ENCODE assay signal across 31 mouse cellular contexts in the genomic region with DNA sequence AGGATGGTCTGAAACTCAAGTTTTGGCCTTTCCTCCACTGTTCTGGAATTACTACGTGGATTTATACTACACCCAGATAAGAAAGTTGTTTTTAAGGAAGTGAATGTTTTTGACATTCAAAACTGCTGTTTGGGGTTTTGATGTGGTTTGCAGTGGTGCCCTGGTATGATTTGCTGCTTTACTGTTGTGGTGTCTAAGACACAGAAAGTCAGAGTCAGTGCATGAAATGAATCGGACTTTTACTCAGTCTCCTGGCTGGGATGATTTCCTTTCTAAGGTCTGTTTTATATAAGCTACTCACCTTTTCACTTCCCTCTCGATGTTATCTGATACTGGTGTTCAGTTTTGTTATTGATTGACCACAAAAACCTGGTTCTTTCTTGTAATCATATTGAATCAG. TPM values are rescaled to one million over a fixed set of nuclear protein-coding genes. Genes with fewer than 3 reads are reported as not detected.
DNase-seq lines count a peak whose midpoint lies in the region; ATAC-seq and TF ChIP-seq lines count a peak whose summit lies in the region.
"Had no signal": no experiment of that assay in that cellular context is flagged by ENCODE, and none has a peak within 500 bp of the region (broad histone marks: within the 10 kb centered on the region; RNA-seq: fewer than 3 reads in every experiment).

No protein-coding gene starts in this region.

- ATAC-seq in lung, postnatal 0 days, result no peak
- ATAC-seq in granulocyte monocyte progenitor cell, adult 5-6 weeks (replicated peaks; ENCODE audit: poor library complexity, severe bottlenecking), result peak; percentile 73
- peak; percentile 41 for ATAC-seq in megakaryocyte progenitor cell, adult 5-6 weeks (replicated peaks; ENCODE audit: poor library complexity)
- ATAC-seq: forebrain, embryonic 15.5 days; intestine, embryonic 15.5 days; midbrain, embryonic 13.5 days had no signal

- dilution Hi-C loops in CH12.LX (cut with MboI; ENCODE audit: extremely low pct_ligation_motif_present, extremely low pct_unique_long_range_greater_than_20kb, low sequenced_read_pairs), result no loop called here

- no peak overlapping the region for H3K4me2 ChIP-seq in lung, postnatal 0 days (replicated peaks; ENCODE audit: low read depth, low read length)
- H3K4me2 ChIP-seq in CH12.LX (ENCODE audit: insufficient read depth, low read depth, poor library complexity, severe bottlenecking), result no peak overlapping the region
- H3K4me2 ChIP-seq: embryonic facial prominence, embryonic 12.5 days; forebrain, embryonic 15.5 days; heart, embryonic 13.5 days; hindbrain, embryonic 15.5 days; intestine, embryonic 15.5 days; limb, embryonic 15.5 days; liver, embryonic 13.5 days; lung, embryonic 14.5 days; midbrain, embryonic 13.5 days; stomach, embryonic 15.5 days had no signal

- no peaks in the 10 kb centered on the region for H3K27me3 ChIP-seq in lung, postnatal 0 days (replicated peaks; ENCODE audit: insufficient read depth, low read length)
- no peaks in the 10 kb centered on the region for H3K27me3 ChIP-seq in CH12.LX (replicated peaks)
- H3K27me3 ChIP-seq: embryonic facial prominence, embryonic 12.5 days; forebrain, embryonic 15.5 days; heart, embryonic 13.5 days; hindbrain, embryonic 15.5 days; intestine, embryonic 15.5 days; limb, embryonic 15.5 days; liver, embryonic 13.5 days; midbrain, embryonic 13.5 days; stomach, embryonic 15.5 days had no signal

- TF ChIP-seq EP300 in lung, postnatal 0 days (IDR thresholded peaks at IDR 0.05), result no peak
- TF ChIP-seq EP300 in CH12.LX (IDR thresholded peaks at IDR 0.05; ENCODE audit: low read length), result 0 out of 2 replicates have a peak, but pooled peaks have one; percentile 55

- in situ Hi-C loops in CH12.LX (cut with MboI; ENCODE audit: low pct_ligation_motif_present, low pct_unique_long_range_greater_than_20kb, low sequenced_read_pairs), result no loop called here

- no peak for TF ChIP-seq RAD21 in CH12.LX (IDR thresholded peaks at IDR 0.05; ENCODE audit: low read depth, low read length)

- no peaks in the 10 kb centered on the region for H3K9me3 ChIP-seq in lung, postnatal 0 days (ENCODE audit: low read length)
- no peaks in the 10 kb centered on the region for H3K9me3 ChIP-seq in CH12.LX (replicated peaks; ENCODE audit: low read length)
- H3K9me3 ChIP-seq: embryonic facial prominence, embryonic 12.5 days; forebrain, embryonic 15.5 days; heart, embryonic 13.5 days; hindbrain, embryonic 10.5 days; hindbrain, embryonic 15.5 days; intestine, embryonic 15.5 days; limb, embryonic 15.5 days; liver, embryonic 13.5 days; midbrain, embryonic 13.5 days; stomach, embryonic 15.5 days had no signal

- DNase-seq in lung, postnatal 25 days (ENCODE audit: low spot score), result peak; percentile 3
- no peak for DNase-seq in lung, postnatal 0 days (ENCODE audit: low spot score)
- DNase-seq in CH12.LX (ENCODE audit: extremely low read depth), result peak; percentile 48
- no peak for DNase-seq in right cerebral cortex, postnatal 14 days
- no peak for DNase-seq in urinary bladder, postnatal 10 days (ENCODE audit: low spot score)
- DNase-seq in embryo, embryonic 10 days (ENCODE audit: low spot score), result no peak
- DNase-seq: adrenal gland, adult 2 months; cerebellum, adult 8-10 months; cerebellum, postnatal 25 days; embryo, embryonic 11 days; gastrocnemius, postnatal 25 days; heart, postnatal 10 days; kidney, adult 8-10 months; layer of hippocampus, postnatal 36 days; left cerebral cortex, postnatal 4 days; liver, embryonic 13.5 days; lung, embryonic 14.5 days; lung, postnatal 36 days; thymus, postnatal 25 days had no signal

- no peak for TF ChIP-seq POLR2A in CH12.LX (IDR thresholded peaks at IDR 0.05; ENCODE audit: low read depth, low read length)

- no peak overlapping the region for H3K9ac ChIP-seq in lung, postnatal 0 days (replicated peaks; ENCODE audit: low read depth)
- H3K9ac ChIP-seq in CH12.LX (ENCODE audit: insufficient read depth, low read depth), result no peak overlapping the region
- H3K9ac ChIP-seq: embryonic facial prominence, embryonic 12.5 days; forebrain, embryonic 15.5 days; heart, embryonic 13.5 days; hindbrain, embryonic 15.5 days; intestine, embryonic 15.5 days; limb, embryonic 15.5 days; liver, embryonic 13.5 days; lung, embryonic 14.5 days; midbrain, embryonic 13.5 days; stomach, embryonic 15.5 days had no signal

- H3K79me2 ChIP-seq in CH12.LX (replicated peaks; ENCODE audit: control insufficient read depth, extremely low read depth, insufficient read depth, poor library complexity, severe bottlenecking), result no peaks in the 10 kb centered on the region

- no peak for TF ChIP-seq CTCF in lung, postnatal 0 days (IDR thresholded peaks at IDR 0.05)
- TF ChIP-seq CTCF in CH12.LX (conservative IDR thresholded peaks at IDR 0.05 in 1 of 2, IDR thresholded peaks at IDR 0.05 in 1 of 2; ENCODE audit: low read depth in 2 of 2, low read length in 2 of 2), result no peak

- no peaks in the 10 kb centered on the region for H3K36me3 ChIP-seq in lung, postnatal 0 days (ENCODE audit: insufficient read depth, low read length)
- H3K36me3 ChIP-seq in CH12.LX (replicated peaks in 1 of 2; ENCODE audit: control insufficient read depth in 1 of 2, insufficient read depth in 1 of 2, low read length in 1 of 2), result no peaks in the 10 kb centered on the region
- H3K36me3 ChIP-seq: embryonic facial prominence, embryonic 12.5 days; forebrain, embryonic 15.5 days; heart, embryonic 13.5 days; hindbrain, embryonic 10.5 days; hindbrain, embryonic 15.5 days; intestine, embryonic 15.5 days; limb, embryonic 15.5 days; liver, embryonic 13.5 days; midbrain, embryonic 13.5 days; stomach, embryonic 15.5 days had no signal

- no peaks in the 10 kb centered on the region for H3K4me1 ChIP-seq in lung, postnatal 0 days (ENCODE audit: insufficient read depth, low read depth, low read length)
- peaks cover 0 to 5% of the 10 kb centered on the region in 2 experiments; a peak in 1 of 4 replicates for H3K4me1 ChIP-seq in CH12.LX (ENCODE audit: control insufficient read depth in 1 of 2, insufficient read depth in 2 of 2)
- H3K4me1 ChIP-seq: embryonic facial prominence, embryonic 12.5 days; forebrain, embryonic 15.5 days; heart, embryonic 13.5 days; hindbrain, embryonic 15.5 days; intestine, embryonic 15.5 days; limb, embryonic 15.5 days; midbrain, embryonic 13.5 days; stomach, embryonic 15.5 days had no signal

- 50% methylated on average over 3 of the region's 3 CpGs for WGBS in lung, postnatal 0 days

- H3K4me3 ChIP-seq in lung, postnatal 0 days (ENCODE audit: low read depth, low read length), result no peak overlapping the region
- no peak overlapping the region for H3K4me3 ChIP-seq in CH12.LX (replicated peaks in 1 of 3; ENCODE audit: low read depth in 2 of 3, low read length in 2 of 3, poor library complexity in 1 of 3)
- H3K4me3 ChIP-seq: embryonic facial prominence, embryonic 12.5 days; forebrain, embryonic 15.5 days; heart, embryonic 13.5 days; hindbrain, embryonic 10.5 days; hindbrain, embryonic 15.5 days; intestine, embryonic 15.5 days; limb, embryonic 15.5 days; liver, embryonic 13.5 days; midbrain, embryonic 13.5 days; stomach, embryonic 15.5 days had no signal

- no peak overlapping the region for H3K27ac ChIP-seq in lung, postnatal 0 days (ENCODE audit: low read length)
- H3K27ac ChIP-seq in CH12.LX (ENCODE audit: insufficient read depth, low read depth), result no peak overlapping the region
- H3K27ac ChIP-seq: embryonic facial prominence, embryonic 12.5 days; forebrain, embryonic 15.5 days; heart, embryonic 13.5 days; hindbrain, embryonic 10.5 days; hindbrain, embryonic 15.5 days; intestine, embryonic 15.5 days; kidney, postnatal 0 days; limb, embryonic 15.5 days; liver, embryonic 13.5 days; midbrain, embryonic 13.5 days; stomach, embryonic 15.5 days had no signal

TF ChIP-seq in CH12.LX, 34 proteins besides CTCF, POLR2A, EP300 and RAD21:
- TF ChIP-seq MAFK (IDR thresholded peaks at IDR 0.05; ENCODE audit: insufficient replicate concordance, low read length), result 0 out of 2 replicates have a peak, but pooled peaks have one; percentile 50
- no peak for TF ChIP-seq MAX (IDR thresholded peaks at IDR 0.05; ENCODE audit: low read length)
- peak; percentile 54; the same call in 1 of the 2 replicates for TF ChIP-seq BHLHE40 (IDR thresholded peaks at IDR 0.05; ENCODE audit: low read depth, low read length)
- TF ChIP-seq PAX5 (IDR thresholded peaks at IDR 0.05; ENCODE audit: low read length), result no peak
- no peak for TF ChIP-seq POLR2AphosphoS2 (IDR thresholded peaks at IDR 0.05; ENCODE audit: low read depth, low read length)
- TF ChIP-seq JUN (IDR thresholded peaks at IDR 0.05; ENCODE audit: insufficient read depth, low read depth, low read length), result peak; percentile 15; the same call in 1 of the 2 replicates
- 0 out of 2 replicates have a peak, but pooled peaks have one; percentile 15 for TF ChIP-seq TCF12 (IDR thresholded peaks at IDR 0.05; ENCODE audit: low read depth, low read length)
- TF ChIP-seq IRF4 (IDR thresholded peaks at IDR 0.05; ENCODE audit: low read depth, low read length), result peak; percentile 59; the same call in 1 of the 2 replicates
- no peak for TF ChIP-seq E2F4 (IDR thresholded peaks at IDR 0.05; ENCODE audit: insufficient replicate concordance, low read depth, low read length)
- no peak for TF ChIP-seq SMC3 (IDR thresholded peaks at IDR 0.05; ENCODE audit: low read depth, low read length)
TF ChIP-seq in CH12.LX: peak in this region for 5.

RNA-seq across cellular contexts. Expression of a gene that starts 58.2 kb away (rescaled TPM):
- polyA plus RNA-seq in lung, postnatal 0 days (2015; fragmentation: Nextera tagmentation; extraction: Ambion mirVana), result 1,194 and 1,245 TPM in 2 replicates
- 102 and 132 TPM in 2 replicates for total RNA-seq in CH12.LX (2012; rRNA removed)
- 232 and 244 TPM in 2 replicates for total RNA-seq in CH12.LX (2014; rRNA removed)
- polyA plus RNA-seq in CH12.LX (2012; ENCODE audit: insufficient read length, low read depth), result 264 and 277 TPM in 2 replicates
- 217 and 261 TPM in 2 replicates for total RNA-seq in granulocyte monocyte progenitor cell, adult 5-6 weeks (2014; fragmentation: Nextera tagmentation)
- total RNA-seq in granulocyte monocyte progenitor cell, adult 5-6 weeks (2017), result 373 and 405 TPM in 2 replicates
- total RNA-seq in megakaryocyte progenitor cell, adult 5-6 weeks (2015), result 292 and 298 TPM in 2 replicates
- 334 and 393 TPM in 2 replicates for total RNA-seq in megakaryocyte progenitor cell, adult 5-6 weeks (2017)

Comparison
In these comparisons a context has a peak if more than half of its experiments do, and no peak if none do; other contexts are left out.
1. DNase-seq: peak in lung, postnatal 25 days (single experiment) and CH12.LX (single experiment); none in lung, postnatal 0 days (single experiment), right cerebral cortex, postnatal 14 days (single experiment), urinary bladder, postnatal 10 days (single experiment) and embryo, embryonic 10 days (single experiment).